Mouse (Mus musculus) pancreas, adult 10 weeks (tissue): Measurements from ENCODE around the gene Ly6g6c. TPM values are rescaled to one million over a fixed set of nuclear protein-coding genes. Genes with fewer than 3 reads are reported as not detected.

Source experiments
- polyA plus RNA-seq: library from polyadenylated mRNA; stranded (reverse); fragments of 350-450 nt; fragmentation: Illumina TruSeq; extraction: RNeasy Lipid Tissue Mini Kit (QIAGEN cat#74804); gene quantifications from one replicate; pipeline ENCODE4 v1.2.3, GENCODE M21; 2015; ENCODE audit warnings: low read depth, low replicate concordance; ENCODE audit not compliant: insufficient read depth

The Ly6g6c gene
- not detected for polyA plus RNA-seq

GRCm38 (mm10) chr17:35064951-35065947 is at the start of gene Ly6g6c:
TSS of gene Ly6g6c (plus strand) at chr17:35065388.

GRCm38 (mm10) chr17:35016376-35016775 is 48.8 kb upstream of the Ly6g6c start, which contains the start of gene Vwa7:
TSS of gene Vwa7 (plus strand) at chr17:35016579.

GRCm38 (mm10) chr17:35027277-35028068 is 37.7 kb upstream of the Ly6g6c start, which contains the start of gene Sapcd1:
TSS of gene Sapcd1 (minus strand) at chr17:35028016.

GRCm38 (mm10) chr17:35046681-35047455 is 18.3 kb upstream of the Ly6g6c start, which contains the start of gene Msh5:
TSS of gene Msh5 (minus strand) at chr17:35046745.

GRCm38 (mm10) chr17:35049561-35050016 is 15.6 kb upstream of the Ly6g6c start, which contains the start of gene Clic1:
TSS of gene Clic1 (plus strand) at chr17:35049966.

GRCm38 (mm10) chr17:35058911-35059892 is 6.0 kb upstream of the Ly6g6c start, which contains the start of gene Ddah2:
TSS of gene Ddah2 (plus strand) at chr17:35059035.

GRCm38 (mm10) chr17:35066084-35066483 is 896 bp downstream of the Ly6g6c start, which contains the start of gene Mpig6b:
TSS of gene Mpig6b (minus strand) at chr17:35066184.

GRCm38 (mm10) chr17:35076507-35077176 is 11.5 kb downstream of the Ly6g6c start, which contains the start of gene Ly6g6e:
TSS of gene Ly6g6e (plus strand) at chr17:35076902.

GRCm38 (mm10) chr17:35077786-35078233 is 12.6 kb downstream of the Ly6g6c start, which contains the start of gene Ly6g6d:
TSS of gene Ly6g6d (minus strand) at chr17:35078065.

GRCm38 (mm10) chr17:35085208-35085865 is 20.1 kb downstream of the Ly6g6c start, which contains the start of gene Ly6g6f:
TSS of gene Ly6g6f (minus strand) at chr17:35085610.

GRCm38 (mm10) chr17:35088825-35089644 is 23.8 kb downstream of the Ly6g6c start, which contains the start of gene Abhd16a:
TSS of gene Abhd16a (plus strand) at chr17:35089263.

GRCm38 (mm10) chr17:35108097-35108496 is 42.9 kb downstream of the Ly6g6c start, which contains the start of gene Ly6g5c:
TSS of gene Ly6g5c (plus strand) at chr17:35108279.

GRCm38 (mm10) chr17:35115046-35116019 is 50.1 kb downstream of the Ly6g6c start, which contains the start of gene Ly6g5b:
TSS of gene Ly6g5b (minus strand) at chr17:35115428.

